Mouse (Mus musculus) lung, adult 2 months (tissue): Measurements from ENCODE around the gene Ndufs7. TPM values are rescaled to one million over a fixed set of nuclear protein-coding genes. Genes with fewer than 3 reads are reported as not detected.

ENCODE experiments used
- DNase-seq: peaks from one replicate; pipeline ENCODE4 v3.0.0; 2022
- H3K4me1 ChIP-seq: fragments of 200-500 bp; 2 replicates; pipeline ENCODE4 v1.6.1; 2011; ENCODE audit warnings: low read length; ENCODE audit not compliant: control insufficient read depth, insufficient read depth
- H3K4me3 ChIP-seq: fragments of 200-500 bp; replicated peaks from 2 replicates; pipeline ENCODE3; 2011; ENCODE audit warnings: low read depth, mild to moderate bottlenecking, control low read depth, low read length; ENCODE audit errors: extremely low read depth
- CTCF ChIP-seq: fragments of 200-500 bp; IDR thresholded peaks from 2 replicates; pipeline ENCODE4 v1.5.1; 2011; ENCODE audit warnings: mild to moderate bottlenecking, low read length, control low read depth; ENCODE audit not compliant: insufficient read depth
- POLR2A ChIP-seq: fragments of 200-500 bp; IDR thresholded peaks from 2 replicates; pipeline ENCODE4 v1.6.1; 2011; ENCODE audit warnings: low read depth, mild to moderate bottlenecking, control low read depth, low read length, borderline replicate concordance; ENCODE audit errors: extremely low read depth
- WGBS: fragments of 180-500 bp; shearing (Covaris S2); methylation state at CpG from one replicate; pipeline ENCODE4 v1.1.7; 2018; 5-methylcytosine and 5-hydroxymethylcytosine counted together
- polyA plus RNA-seq: library from polyadenylated mRNA; depleted of rRNA; stranded (reverse); fragments of >200 nt; gene quantifications from 2 replicates; pipeline ENCODE4 v1.2.3, GENCODE M21; 2012; rRNA removed

Gene Ndufs7
- polyA plus RNA-seq, 1 experiment, result 421 TPM

DNA sequence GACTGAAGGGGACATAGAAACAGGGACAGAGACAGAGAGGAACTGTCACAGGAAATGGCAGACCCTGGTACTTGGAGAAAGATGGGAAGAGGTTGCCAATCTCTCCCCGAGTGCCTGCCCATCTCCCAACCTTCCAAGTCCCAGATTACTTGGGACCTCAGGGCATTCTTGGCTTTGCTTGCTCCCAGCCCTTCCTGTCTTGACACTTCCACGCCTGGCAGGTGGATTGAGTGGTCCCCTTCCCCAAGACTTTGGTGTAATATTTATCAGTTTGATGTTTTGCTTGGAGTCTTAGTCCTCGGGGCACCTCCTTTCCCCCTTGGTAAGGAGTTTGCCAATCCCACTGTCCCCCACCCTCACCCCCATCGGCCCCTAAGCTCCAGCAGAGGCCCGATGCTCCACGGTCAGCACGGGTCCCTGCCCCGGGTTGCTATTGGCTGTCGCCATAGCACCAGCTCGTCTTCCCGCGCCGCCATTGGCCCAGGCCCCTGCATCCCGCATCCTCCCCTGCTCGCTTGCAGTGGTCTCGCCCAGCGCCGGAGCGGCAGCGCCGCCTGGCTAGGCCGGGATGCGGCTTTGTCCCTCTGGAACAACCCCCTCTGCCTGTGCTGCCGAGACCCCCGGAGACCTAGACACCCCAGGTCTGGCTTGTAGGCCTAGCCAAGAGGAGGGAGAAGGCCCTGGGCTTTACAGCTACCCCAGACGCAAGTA lies 49.8 kb downstream of the Ndufs7 start:
- TF ChIP-seq CTCF (no peak), POLR2A (no peak)
- Histone ChIP-seq H3K4me3 (no peak overlapping the region), H3K4me1 (peaks cover 3% of the 10 kb centered on the region; the same call in 1 of the 2 replicates)
- no peak for DNase-seq
- WGBS, result 16% methylated on average over 26 of the region's 26 CpGs

- 25% methylated on average over 15 of the region's 15 CpGs for WGBS
- Histone ChIP-seq H3K4me1 (peaks cover 3% of the 10 kb centered on the region; the same call in 1 of the 2 replicates), H3K4me3 (no peak overlapping the region)
- TF ChIP-seq POLR2A (no peak), CTCF (no peak)
- no peak for DNase-seq
These were observed 50.4 kb downstream of the Ndufs7 start for GRCm38 (mm10) chr10:80299301-80299700.

- H3K4me3 ChIP-seq, result no peak overlapping the region
- no peak for DNase-seq
- TF ChIP-seq CTCF, result no peak
- no peak for TF ChIP-seq POLR2A
- WGBS, result 51% methylated on average over 10 of the region's 10 CpGs
- peaks cover 3% of the 10 kb centered on the region; the same call in 1 of the 2 replicates for H3K4me1 ChIP-seq
These were observed 50.9 kb downstream of the Ndufs7 start for GRCm38 (mm10) chr10:80299824-80300223.

DNA sequence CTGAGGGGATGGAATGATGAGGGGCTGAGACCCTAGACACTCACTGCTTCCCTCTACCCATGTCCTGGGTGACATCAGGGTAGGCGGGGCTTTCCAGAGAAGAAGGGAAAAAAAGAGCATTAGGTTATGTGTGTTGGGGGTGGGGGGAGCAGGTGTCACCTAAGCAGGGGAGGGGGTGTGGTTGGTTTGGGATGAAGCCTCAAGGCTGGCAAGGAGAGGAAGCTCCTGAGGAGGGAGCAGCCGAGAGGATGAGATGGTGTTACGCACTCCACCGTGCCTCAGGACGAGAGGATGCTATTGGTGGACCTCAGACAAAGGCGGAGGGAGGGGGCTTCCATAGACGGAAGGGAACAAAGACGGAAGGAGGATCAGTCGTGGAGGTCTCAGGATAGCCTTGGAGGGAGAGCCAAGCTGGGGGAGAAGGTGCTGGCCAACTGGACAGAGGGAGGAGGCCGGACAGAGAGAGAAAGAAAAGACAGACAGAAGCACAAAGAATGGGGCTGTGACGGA lies 51.8 kb downstream of the Ndufs7 start:
- DNase-seq, result no peak
- Histone ChIP-seq H3K4me1 (no peaks in the 10 kb centered on the region), H3K4me3 (no peak overlapping the region)
- WGBS, result 40% methylated on average over 11 of the region's 11 CpGs
- no peak for TF ChIP-seq POLR2A
- TF ChIP-seq CTCF, result no peak

GRCm38 (mm10) chr10:80301256-80302081 lies 52.5 kb downstream of the Ndufs7 start:
- 67% methylated on average over 10 of the region's 10 CpGs for WGBS
- no peak for TF ChIP-seq POLR2A
- Histone ChIP-seq H3K4me3 (no peak overlapping the region), H3K4me1 (no peaks in the 10 kb centered on the region)
- no peak for DNase-seq

GRCm38 (mm10) chr10:80302082-80302355 lies 53.1 kb downstream of the Ndufs7 start:
- WGBS, result 50% methylated on average over 5 of the region's 5 CpGs
- Histone ChIP-seq H3K4me1 (no peaks in the 10 kb centered on the region), H3K4me3 (no peak overlapping the region)
- no peak for TF ChIP-seq CTCF
- no peak for TF ChIP-seq POLR2A
- DNase-seq, result no peak

DNA sequence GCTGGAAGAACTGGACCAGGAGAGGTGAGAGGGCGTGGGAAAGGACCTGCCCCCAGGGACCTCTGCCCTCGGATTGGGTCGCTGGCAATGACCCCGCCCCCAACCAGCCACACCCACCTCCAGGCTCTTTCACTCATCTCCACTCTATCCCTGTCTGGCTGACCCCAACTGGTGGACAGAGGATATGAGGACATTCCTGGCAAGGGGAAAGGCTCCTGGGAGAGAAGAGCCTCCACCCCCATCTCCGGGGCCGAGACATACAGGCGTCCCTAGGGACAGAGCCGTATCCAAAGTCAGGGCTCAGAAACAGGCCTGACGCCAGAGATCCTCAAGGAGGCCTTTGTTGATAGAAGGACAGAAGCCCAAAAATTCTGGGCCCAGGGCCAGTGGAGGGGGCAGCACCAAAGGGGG lies 53.6 kb downstream of the Ndufs7 start:
- H3K4me1 ChIP-seq, result no peaks in the 10 kb centered on the region
- WGBS, result 5% methylated on average over 9 of the region's 9 CpGs
- TF ChIP-seq POLR2A (no peak), CTCF (no peak)
- no peak overlapping the region for H3K4me3 ChIP-seq
- peak; percentile 67 for DNase-seq

DNA sequence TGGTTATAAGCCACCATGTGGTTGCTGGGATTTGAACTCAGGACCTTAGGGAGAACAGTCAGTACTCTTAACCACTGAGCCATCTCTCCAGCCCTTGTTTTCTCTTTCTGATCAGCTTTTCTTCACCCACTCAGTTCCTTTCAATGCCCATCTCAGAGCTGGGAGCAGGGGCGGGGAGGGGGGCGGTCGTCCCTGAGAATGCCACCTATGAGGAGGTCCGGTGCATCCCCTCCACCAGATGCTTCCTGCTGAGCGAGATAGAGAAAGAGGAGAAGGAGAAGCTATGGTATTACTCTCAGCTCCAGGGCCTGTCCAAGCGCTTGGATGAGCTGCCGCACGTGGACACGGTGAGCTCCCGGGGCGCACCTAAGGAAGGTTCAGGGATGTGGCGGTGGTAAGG lies 55.5 kb downstream of the Ndufs7 start:
- Histone ChIP-seq H3K4me3 (no peak overlapping the region), H3K4me1 (no peaks in the 10 kb centered on the region)
- WGBS, result 22% methylated on average over 12 of the region's 12 CpGs
- no peak for DNase-seq
- TF ChIP-seq POLR2A (no peak), CTCF (no peak)

GRCm38 (mm10) chr10:80304862-80305261 lies 55.9 kb downstream of the Ndufs7 start:
- Histone ChIP-seq H3K4me1 (no peaks in the 10 kb centered on the region), H3K4me3 (no peak overlapping the region)
- TF ChIP-seq POLR2A (no peak), CTCF (no peak)
- DNase-seq, result no peak
- WGBS, result 13% methylated on average over 25 of the region's 25 CpGs

Other genes starting within 250 kb of the Ndufs7 start
- gene Arhgap45, start 232.5 kb upstream of the Ndufs7 start, polyA plus RNA-seq, result 102 and 103 TPM in 2 replicates
- 199 and 208 TPM in 2 replicates for gene Polr2e, start 209.3 kb upstream of the Ndufs7 start, polyA plus RNA-seq
- gene Gpx4, start 202.0 kb upstream of the Ndufs7 start, polyA plus RNA-seq, result 581 and 623 TPM in 2 replicates
- gene Sbno2, start 143.6 kb upstream of the Ndufs7 start, polyA plus RNA-seq, result 83.7 and 85.8 TPM in 2 replicates
- gene Stk11, start 133.3 kb upstream of the Ndufs7 start, polyA plus RNA-seq, result 161 and 168 TPM in 2 replicates
- 709 and 1,054 TPM in 2 replicates for gene Atp5d, start 110.5 kb upstream of the Ndufs7 start, polyA plus RNA-seq
- gene Cbarp, start 108.3 kb upstream of the Ndufs7 start, polyA plus RNA-seq, result 29.9 and 31.5 TPM in 2 replicates
- gene Midn, start 100.8 kb upstream of the Ndufs7 start, polyA plus RNA-seq, result 110 and 150 TPM in 2 replicates
- 162 and 200 TPM in 2 replicates for gene Cirbp, start 83.1 kb upstream of the Ndufs7 start, polyA plus RNA-seq
- 11.2 and 14.0 TPM in 2 replicates for gene 1600002K03Rik, start 76.2 kb upstream of the Ndufs7 start, polyA plus RNA-seq
- 3.6 and 4.7 TPM in 2 replicates for gene Efna2, start 69.6 kb upstream of the Ndufs7 start, polyA plus RNA-seq
- 39.6 and 42.0 TPM in 2 replicates for gene Mum1, start 22.7 kb upstream of the Ndufs7 start, polyA plus RNA-seq
- gene Gamt, start 11.9 kb downstream of the Ndufs7 start, polyA plus RNA-seq, result 26.4 and 29.7 TPM in 2 replicates
- gene Dazap1, start 12.4 kb downstream of the Ndufs7 start, polyA plus RNA-seq, result 65.9 and 68.5 TPM in 2 replicates
- 1,318 and 1,397 TPM in 2 replicates for gene Rps15, start 43.3 kb downstream of the Ndufs7 start, polyA plus RNA-seq
- 3.8 and 4.1 TPM in 2 replicates for gene Apc2, start 46.9 kb downstream of the Ndufs7 start, polyA plus RNA-seq
- gene 2310011J03Rik, start 71.4 kb downstream of the Ndufs7 start, polyA plus RNA-seq, result 58.4 and 62.4 TPM in 2 replicates
- gene Pcsk4, start 80.4 kb downstream of the Ndufs7 start, polyA plus RNA-seq, result 9.8 and 10.4 TPM in 2 replicates
- 23.7 and 26.8 TPM in 2 replicates for gene Reep6, start 80.8 kb downstream of the Ndufs7 start, polyA plus RNA-seq
- 87.6 and 89.2 TPM in 2 replicates for gene Adamtsl5, start 99.3 kb downstream of the Ndufs7 start, polyA plus RNA-seq
- gene Plk5, start 107.3 kb downstream of the Ndufs7 start, polyA plus RNA-seq, result 5.5 and 6.0 TPM in 2 replicates
- gene Mex3d, start 138.5 kb downstream of the Ndufs7 start, polyA plus RNA-seq, result 37.5 and 48.3 TPM in 2 replicates
- 131 and 143 TPM in 2 replicates for gene Mbd3, start 150.4 kb downstream of the Ndufs7 start, polyA plus RNA-seq
- gene Uqcr11, start 157.7 kb downstream of the Ndufs7 start, polyA plus RNA-seq, result 1,202 and 1,263 TPM in 2 replicates
- gene Tcf3, start 184.5 kb downstream of the Ndufs7 start, polyA plus RNA-seq, result 94.7 and 98.6 TPM in 2 replicates
- gene Onecut3, start 245.7 kb downstream of the Ndufs7 start, polyA plus RNA-seq, result not detected in 2 replicates